Mouse (Mus musculus) heart, adult 2 months (tissue): ENCODE data around the gene Vps72.

ENCODE experiments used
- CTCF ChIP-seq: fragments of 200-600 bp; IDR thresholded peaks from 2 replicates; pipeline ENCODE4 v1.8.1; 2022; ENCODE audit warnings: antibody characterized with exemption, mild to moderate bottlenecking, moderate library complexity
- EP300 ChIP-seq: fragments of 200-500 bp; IDR thresholded peaks from 2 replicates; pipeline ENCODE4 v1.6.1; 2011; ENCODE audit warnings: low read depth, low read length, control low read depth; ENCODE audit not compliant: insufficient read depth
- POLR2A ChIP-seq: fragments of 200-500 bp; IDR thresholded peaks from 2 replicates; pipeline ENCODE4 v1.6.1; 2011; ENCODE audit warnings: mild to moderate bottlenecking, low read depth, low read length, control low read depth; ENCODE audit not compliant: insufficient read depth

GRCm38 (mm10) chr3:95106338-95107117, 4.3 kb upstream of the Vps72 start, which contains the start of gene Pip5k1a:
- TF ChIP-seq EP300 (peak; percentile 92), POLR2A (peak; percentile 88), CTCF (peak; percentile 38)
